Mouse (Mus musculus): ENCODE results near the gene Lgals7.

Gene Lgals7

GRCm38 (mm10) chr7:28831411-28832125 lies 32.1 kb upstream of the Lgals7 start:
- peak; percentile 49 for DNase-seq

GRCm38 (mm10) chr7:28832137-28832536 lies 31.5 kb upstream of the Lgals7 start:
- no peak for DNase-seq

GRCm38 (mm10) chr7:28833723-28834347 lies 29.8 kb upstream of the Lgals7 start, which contains the start of gene Lgals4:
TSS of gene Lgals4 (plus strand) at chr7:28833854.
- DNase-seq, result no peak

- no peak for DNase-seq
Measured at GRCm38 (mm10) chr7:28836936-28837335, 26.7 kb upstream of the Lgals7 start.

- no peak for DNase-seq
Measured at GRCm38 (mm10) chr7:28838331-28838730, 25.3 kb upstream of the Lgals7 start.

DNA sequence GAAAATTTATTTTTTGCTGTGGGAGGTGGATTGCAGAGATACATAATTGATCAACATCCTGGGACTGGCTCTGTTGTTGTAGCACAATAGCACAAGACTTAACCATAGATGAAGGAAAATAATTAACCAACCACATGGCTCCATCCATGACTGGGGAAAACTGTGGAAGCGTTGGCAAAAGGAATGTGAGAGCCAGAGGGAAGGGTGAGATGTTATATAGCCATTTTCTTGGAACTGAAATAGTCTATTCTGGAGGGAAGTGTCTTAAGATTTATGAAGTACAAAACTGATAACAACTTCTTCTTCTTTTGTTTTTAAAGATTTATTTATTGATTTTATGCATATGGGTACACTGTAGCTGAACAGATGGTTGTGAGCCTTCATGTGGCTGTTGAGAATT lies 16.4 kb upstream of the Lgals7 start:
- DNase-seq, result no peak

GRCm38 (mm10) chr7:28849700-28850236 lies 13.9 kb upstream of the Lgals7 start:
- DNase-seq, result no peak

DNA sequence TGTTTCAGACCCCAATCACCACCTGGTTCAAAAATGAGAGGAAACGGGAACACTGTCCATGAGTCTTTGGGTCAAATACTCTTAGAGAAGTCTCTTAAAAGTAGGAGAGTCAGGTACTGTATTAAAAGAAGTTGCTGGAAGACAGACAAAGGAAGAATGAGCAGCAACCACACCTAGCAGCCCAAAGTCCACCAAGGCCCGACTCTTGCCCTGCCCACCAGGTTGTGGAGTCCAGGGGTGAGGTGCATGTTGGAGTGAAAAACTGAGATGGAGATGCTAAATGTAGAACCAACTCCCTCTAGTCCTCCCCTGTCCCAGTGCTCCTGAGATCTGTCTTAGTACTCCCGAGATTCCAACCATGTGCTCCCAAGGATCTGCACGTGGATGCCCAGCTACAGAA lies 13.0 kb upstream of the Lgals7 start:
- DNase-seq, result no peak

DNA sequence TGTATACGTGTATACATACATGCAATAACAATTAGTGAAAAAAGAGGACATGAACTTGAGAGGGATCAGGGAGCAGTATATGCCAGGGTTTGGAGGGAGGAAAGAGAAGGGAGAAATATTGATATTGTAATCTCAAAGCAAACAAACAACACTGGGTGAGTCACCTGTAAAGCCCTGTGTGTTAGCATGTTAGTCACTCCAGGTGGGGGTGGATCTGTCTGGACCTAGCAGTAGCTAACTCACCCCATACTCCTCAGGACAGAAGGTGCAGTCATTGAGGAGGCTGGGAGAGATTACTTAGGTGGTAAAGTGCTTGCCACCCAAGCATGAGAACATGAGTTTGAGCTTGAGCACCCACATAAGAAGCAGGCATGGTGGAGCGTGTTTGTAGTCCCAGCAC lies 3.7 kb upstream of the Lgals7 start:
- DNase-seq, result no peak

DNA sequence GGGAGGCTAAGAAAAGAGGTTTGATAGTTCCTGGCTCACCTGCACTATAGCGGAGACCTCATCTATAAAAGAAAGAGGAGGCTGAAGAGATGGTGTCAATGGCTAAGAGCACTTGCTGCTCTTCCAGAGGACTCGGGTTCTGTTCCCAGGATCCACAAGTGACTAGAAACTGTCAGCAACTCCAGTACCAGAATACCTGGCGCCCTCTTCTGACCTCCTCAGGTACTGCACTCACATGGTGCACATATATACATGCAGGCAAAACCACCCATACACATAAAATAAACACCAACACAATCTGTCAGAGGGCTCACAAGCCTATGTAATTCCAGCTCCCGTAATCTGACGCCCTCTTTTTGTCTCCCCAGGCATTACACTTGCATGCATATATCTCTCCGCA lies 2.8 kb upstream of the Lgals7 start:
- DNase-seq, result no peak

- no peak for DNase-seq
Measured at GRCm38 (mm10) chr7:28862817-28863499, 695 bp upstream of the Lgals7 start.

GRCm38 (mm10) chr7:28864288-28864750 lies 666 bp downstream of the Lgals7 start:
- DNase-seq, result no peak

- peak; percentile 87 for DNase-seq
Measured at GRCm38 (mm10) chr7:28865481-28866300, 2.0 kb downstream of the Lgals7 start.

DNA sequence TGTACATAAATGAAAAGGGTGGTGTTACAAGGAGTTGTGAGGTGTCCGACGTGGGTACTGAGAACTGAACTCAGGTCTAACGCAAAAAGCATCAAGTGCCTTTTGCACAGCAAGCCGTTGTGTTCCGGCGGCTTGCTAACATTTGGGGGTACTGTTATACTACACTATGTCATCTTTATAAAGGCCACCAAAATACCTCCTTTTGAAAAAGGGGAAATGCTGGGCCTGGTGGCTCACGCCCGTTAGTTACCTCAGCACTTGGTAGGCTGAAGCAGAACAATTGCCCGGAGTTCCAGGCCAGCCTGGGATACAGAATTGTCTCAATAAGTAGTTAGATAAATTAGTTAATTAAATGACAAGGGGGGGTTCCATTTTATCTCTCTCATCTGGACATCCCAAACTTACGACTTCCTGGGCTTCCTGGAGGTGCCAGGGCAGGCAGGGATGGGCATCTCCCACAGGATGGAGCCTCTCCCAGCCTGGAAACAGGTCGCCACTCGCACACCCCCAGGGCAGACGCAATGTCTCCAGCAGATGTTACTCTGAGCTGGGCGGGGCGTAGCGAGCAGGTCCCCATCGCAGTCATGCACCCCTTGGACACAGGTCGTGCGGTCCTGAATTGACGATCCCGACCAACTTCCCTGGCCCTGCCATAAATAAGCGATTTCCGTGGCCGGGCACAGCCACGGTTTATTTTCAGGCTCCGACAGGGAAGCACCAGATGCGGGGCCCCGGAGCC lies 3.3 kb downstream of the Lgals7 start:
- DNase-seq, result no peak

DNA sequence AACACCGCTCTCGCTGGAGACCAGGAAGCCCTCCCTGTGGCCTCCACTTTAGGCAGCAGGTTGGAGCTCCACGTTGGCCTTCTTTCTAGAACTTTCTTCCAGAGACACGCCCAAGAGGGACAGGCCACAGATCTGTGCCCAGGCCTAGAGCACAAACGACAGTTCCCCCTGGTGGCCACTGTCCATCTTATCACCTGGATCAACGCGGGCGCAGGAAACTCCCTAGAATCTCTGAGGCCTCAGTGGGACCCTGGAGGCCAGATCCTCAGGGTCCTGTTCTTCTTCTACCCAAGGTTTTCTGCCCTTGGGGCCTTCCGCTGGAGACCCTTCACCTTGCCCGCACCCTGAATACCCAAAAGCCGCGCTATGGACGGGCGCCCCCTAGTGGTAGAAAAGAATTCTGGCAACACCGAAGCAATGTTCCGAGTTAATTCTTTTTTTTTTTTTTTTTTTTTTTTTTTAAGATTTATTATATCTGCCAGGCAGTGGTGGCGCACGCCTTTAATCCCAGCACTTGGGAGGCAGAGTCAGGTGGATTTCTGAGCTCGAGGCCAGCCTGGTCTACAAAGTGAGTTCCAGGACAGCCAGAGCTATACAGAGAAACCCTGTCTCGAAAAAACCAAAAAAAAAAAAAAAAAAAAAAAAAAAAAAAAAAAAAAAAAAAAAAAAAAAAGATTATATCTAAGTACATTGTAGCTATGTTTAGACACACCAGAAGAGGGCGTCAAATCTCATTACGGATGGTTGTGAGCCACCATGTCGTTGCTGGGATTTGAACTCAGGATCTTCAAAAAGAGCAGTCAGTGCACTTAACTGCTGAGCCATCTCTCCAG lies 4.1 kb downstream of the Lgals7 start:
- DNase-seq, result peak; percentile 80

DNA sequence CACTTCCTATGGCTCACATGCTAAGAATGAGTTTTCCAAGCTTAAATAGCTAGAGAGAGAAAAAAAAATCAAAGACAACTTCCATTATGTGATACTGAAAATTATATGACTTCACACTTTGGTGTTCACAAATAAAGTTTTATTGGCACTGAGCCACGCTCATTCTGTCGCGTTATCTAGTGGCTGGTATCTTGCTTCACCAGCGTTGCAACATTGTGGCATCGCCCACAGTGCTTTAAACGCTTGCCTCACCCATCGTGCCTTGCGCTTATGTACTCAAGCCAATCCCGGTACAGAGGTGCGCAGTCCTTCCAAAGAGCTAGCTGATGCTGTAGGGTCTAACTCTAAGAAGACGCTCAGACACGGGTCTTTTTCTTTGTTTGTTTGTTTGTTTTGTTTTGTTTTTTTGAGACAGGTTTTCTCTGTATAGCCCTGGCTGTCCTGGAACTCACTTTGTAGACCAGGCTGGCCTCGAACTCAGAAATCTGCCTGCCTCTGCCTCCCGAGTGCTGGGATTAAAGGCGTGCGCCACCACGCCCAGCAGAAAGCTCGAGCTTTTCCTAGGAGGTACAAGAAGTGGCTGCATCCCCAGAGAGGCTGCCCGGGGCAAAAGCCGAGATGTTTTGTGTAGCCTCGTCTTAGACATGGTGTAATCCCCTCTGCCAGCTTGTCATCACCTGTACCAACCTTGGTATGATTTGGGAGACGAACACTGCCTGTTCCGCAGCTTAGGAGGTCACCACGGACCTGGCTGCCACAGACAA lies 7.4 kb downstream of the Lgals7 start:
- DNase-seq, result peak; percentile 30

DNA sequence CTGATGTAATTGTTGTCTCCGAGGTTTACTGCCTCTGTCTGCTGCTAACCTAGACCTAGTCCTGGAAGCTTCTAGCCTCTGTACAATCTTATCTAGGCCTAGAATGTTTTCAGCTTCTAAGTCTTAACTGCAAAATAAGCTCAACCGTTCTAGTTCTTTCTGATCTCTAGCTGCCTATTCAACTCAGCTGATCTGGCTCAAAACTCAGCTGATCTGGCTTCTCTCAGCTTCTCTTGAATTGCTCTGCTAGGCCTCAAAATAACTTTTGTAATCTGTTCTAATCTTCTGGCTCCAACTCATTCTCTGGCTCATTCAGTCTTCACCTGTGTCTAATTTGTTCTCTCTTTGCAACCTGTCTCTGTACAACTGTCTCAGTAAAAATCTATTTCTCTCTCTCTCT lies 10.9 kb downstream of the Lgals7 start:
- DNase-seq, result no peak

GRCm38 (mm10) chr7:28876099-28876498 lies 12.4 kb downstream of the Lgals7 start:
- no peak for DNase-seq

GRCm38 (mm10) chr7:28877155-28877554 lies 13.5 kb downstream of the Lgals7 start:
- peak; percentile 73 for DNase-seq

GRCm38 (mm10) chr7:28877856-28878255 lies 14.2 kb downstream of the Lgals7 start:
- DNase-seq, result no peak
